Mouse (Mus musculus) telencephalon, adult 2 months (tissue): ENCODE results near the gene Slc39a11.

ENCODE experiments used
- DNase-seq: peaks from one replicate; pipeline ENCODE4 v3.0.0-alpha.2; 2011; ENCODE audit warnings: low read depth, low spot score

The Slc39a11 gene

DNA sequence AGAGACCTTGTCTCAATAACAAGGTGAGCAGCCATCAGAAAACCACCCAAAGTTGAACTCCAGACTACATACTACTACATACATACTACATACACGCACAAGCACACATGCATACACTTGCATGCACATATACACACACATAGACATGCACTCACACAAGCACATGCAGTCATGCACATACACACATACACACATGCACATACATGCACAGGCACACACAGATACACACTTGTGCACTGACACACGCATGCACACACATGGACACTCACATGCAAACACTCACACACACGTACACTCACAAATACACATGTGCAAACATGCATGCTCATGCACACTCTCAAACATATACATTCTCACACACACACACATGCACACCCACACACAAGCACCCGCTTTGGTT is 242.4 kb downstream of the Slc39a11 start:
- DNase-seq, result no peak

DNA sequence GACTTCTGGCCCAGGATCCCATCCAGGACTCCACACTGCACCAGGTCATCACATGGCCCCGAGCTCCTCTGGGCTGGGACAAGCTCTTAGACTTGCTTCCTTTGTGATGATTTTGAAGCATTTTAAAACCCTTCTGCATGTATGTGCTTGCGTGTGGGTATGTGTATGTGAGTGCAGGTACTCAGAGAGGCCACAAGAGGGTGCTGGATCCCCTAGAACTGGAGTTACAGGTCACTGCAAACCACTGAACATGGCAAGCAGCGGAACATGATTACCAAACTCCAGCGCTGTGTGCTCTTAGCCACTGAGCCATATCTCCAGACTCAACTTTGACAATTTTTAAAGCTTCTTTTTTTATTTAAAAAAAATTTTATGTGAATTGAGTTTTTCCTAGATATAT is 249.0 kb downstream of the Slc39a11 start:
- DNase-seq, result no peak

DNA sequence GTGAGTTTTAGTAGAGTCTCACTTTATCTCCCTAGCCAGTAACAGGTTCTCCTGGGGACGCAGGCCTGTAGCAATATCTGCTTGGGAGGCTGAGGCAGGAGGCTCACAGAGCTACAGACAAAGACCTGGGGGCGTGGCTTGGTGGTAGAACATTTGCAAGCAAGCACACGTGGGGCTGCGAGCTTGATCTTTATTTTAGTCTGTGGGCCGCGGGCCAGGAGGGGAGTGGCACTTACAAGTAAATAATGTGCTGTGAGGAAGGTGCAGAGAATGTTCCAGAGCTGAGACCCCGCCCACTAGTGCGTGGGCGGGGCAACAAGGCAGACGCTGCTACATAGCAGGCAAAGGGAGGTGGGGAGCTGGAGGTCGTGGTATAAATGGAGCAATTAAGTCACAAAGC is 250.3 kb downstream of the Slc39a11 start:
- DNase-seq, result no peak

DNA sequence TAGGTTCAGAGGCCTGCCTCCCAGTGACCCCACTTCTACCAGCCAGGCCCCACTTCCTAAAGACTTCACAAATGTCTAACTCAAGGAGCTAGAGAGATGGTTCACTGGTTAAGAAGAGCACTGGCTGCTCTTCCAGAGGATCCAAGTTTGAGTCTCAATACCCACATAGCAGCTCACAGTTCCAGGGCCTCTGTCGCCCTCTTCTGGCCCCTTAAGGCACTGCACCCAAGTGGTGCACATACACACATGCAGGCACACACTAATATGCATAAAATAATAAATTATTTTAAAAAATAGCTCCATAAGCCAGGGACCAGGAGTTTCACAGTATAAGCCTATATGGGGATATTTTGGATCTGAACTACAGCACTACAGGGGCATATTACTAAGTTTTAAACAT is 252.5 kb downstream of the Slc39a11 start:
- no peak for DNase-seq

DNA sequence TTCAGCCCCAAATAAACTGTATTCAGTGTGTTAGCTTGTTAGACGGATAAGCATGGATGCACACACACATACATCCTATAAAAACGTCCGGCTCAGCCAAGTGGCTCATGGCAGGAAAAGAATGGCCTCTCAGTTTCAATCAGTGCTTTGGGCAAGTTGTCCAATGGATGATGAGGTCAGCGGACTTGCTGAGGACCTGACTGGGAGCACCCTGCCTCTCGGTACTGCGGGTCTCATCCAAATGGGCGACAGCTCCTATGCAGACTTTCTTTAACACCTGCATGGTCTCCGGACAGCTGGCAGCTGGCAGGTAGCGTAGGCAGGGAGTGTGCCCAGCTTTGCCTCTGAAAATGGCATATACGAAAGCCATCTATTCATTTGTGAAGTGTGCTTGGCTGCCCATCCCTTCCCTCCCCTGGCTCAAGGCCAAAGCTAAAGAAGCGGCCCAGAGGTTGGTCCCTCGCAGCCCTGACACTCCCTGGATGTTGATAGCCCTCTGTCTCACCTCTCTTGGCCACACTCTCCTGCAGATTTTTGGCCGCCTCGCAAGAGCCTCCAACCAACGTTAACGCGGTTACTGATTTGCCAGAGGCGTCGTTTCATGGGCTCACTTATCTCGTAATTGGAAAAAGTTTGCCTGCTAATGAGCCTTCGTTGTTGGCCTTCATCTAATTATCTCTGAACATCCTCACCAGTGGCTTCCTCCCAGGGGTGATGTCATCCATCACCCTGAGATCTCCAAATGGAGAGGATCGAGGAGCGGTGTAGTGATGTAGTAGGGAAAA is 256.3 kb downstream of the Slc39a11 start:
- DNase-seq, result no peak

DNA sequence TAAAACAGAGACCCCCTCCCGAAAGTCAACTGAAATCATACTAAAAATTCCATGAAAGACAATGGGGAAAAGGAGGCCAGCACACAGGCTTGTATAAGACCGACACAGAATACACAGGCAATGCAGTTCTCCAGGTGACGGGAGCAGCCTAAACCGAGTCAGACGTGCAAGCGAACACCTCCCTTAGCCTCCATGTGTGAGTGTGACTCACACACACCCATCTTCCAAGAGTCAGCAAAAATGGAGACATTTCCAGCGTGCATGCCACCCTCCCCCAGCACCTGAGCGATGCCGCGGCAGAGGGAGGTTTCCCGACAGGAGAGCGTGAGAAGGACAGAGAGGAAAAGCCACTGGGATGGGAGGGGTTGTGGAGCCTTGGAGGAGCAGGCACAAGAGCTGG is 258.2 kb downstream of the Slc39a11 start:
- no peak for DNase-seq

DNA sequence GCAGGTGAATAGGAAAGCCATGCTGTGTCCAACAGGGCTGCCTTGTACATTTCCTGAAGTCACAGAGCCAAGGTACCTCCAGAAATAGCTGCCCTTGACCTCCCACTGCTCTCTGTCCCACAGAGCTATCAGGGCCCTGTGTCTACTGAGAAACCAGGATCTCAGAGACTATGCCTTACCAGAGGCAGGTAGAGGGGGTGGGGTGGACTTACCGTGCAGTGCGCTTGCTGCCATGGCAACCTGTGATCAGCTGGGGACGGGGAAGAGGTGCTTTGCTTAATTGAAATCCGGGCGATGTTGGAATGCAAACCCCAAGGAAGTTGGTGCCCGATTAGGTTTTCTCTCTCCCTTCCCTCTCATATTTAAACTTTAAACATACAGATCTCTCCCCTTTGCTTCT is 260.2 kb downstream of the Slc39a11 start:
- DNase-seq, result no peak

DNA sequence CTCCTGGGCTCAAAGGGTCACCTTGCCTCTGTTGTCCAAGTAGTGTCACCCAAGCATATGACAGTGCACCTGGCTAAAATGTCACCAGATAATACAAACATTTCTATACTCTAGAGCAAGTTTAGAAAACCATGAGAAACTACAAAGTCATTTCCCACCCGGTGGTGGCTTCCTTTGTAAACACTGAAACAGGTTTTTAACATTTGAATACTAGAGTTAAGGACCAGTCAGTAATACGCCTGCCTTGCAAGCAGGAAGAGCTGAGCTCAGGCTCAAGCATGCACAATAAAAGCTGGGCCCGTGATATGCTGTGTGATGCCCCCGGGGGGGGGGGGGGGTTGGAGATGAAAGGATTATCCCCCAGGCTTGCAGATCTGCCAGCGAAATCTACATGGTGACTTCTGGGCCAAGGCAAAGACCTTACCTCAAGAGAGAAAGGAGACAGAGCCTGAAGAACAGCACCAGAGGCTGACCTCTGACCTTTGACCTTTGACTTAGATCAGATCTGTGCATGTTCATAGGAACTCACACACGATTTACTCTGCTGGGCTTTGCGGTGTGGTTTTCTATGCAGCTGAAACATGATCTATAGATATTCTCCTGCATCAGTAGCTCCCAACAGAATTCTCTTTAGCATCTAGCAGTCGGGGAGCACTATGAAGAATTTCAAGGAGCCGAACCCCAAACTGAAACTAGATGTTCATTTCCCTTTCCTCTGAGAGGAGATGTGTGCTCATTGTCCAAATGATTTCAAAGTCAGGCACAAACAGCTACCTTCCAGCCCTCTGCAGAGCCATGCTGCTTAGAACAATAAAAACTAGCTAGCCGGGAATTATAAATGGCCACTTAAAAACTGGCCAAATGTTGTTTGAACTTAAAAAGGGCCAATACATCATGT is 267.0 kb downstream of the Slc39a11 start:
- DNase-seq, result no peak

DNA sequence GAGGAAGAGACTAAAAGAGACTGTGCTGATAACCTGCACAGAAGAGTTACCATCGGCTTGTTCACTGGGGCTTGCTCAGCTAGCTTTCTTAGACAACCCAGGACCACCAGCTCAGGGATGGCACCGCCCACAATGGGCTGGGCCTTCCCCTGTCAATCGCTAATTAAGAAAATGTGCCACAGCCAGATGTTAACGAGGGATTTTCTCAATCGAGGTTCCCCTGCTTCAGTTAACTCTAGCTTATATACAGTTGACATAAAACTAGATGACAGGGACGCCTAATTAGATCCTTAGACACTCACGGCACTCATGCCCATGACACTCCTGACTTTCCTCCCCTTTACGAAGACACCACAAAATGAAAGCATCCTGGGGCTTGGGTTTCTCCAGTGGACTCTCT is 268.3 kb downstream of the Slc39a11 start:
- DNase-seq, result no peak

DNA sequence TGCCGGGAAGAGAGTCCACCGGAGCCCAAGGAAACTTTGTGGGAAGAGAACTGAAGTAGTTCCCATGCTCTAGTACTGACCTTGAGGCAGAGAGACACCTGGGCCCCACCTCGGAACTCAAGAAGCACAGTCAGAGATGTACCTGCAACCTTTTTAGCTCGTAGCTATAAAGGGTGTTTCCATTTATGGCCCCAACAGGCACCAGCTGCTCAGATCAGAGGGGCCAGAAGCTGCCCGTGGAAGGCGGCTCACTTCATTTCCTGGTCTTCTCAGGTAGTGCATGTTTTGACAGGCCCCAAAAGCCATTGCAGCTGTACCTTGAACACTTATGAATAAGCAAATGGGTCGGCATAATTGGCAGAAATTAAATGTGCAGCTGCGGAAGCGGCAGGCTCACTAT is 271.0 kb downstream of the Slc39a11 start:
- DNase-seq, result no peak

DNA sequence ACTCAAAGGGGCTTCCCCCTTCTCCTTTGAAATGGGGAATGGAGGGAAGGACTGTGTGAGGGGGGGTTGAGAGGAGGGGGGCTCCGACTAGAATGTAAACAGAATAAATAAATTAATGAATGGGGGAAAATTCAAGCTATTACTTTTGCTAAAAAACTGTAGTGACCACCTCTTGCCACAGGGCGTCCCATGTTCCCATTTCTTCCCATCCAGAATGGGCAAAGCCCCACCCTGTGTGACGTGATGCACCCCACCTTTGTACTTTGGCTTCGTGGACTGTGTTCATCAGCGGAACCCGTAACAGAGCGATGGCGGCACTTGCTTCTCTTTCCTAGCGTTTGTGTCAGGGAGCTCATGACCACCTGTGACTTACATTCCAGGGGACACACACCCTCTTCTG is 273.8 kb downstream of the Slc39a11 start:
- no peak for DNase-seq

DNA sequence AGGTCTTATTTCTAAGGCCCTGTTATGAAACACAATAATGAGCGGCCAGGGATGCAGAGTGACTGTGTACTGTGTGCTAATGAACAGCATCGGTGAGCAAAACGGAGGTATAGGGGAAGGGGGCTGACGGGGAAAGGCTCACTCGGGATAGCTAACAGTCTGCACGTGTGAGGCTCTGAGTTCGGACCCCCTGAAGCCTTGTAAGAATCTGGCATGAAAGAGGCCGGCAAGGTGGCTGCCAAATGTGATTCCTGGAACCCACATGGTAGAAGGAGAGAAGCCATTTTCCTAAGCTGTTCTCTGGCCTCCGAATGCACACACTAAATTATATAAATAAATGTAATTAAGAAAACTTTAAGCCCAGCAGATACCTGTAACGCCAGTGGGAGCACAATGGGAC is 276.0 kb downstream of the Slc39a11 start:
- no peak for DNase-seq

DNA sequence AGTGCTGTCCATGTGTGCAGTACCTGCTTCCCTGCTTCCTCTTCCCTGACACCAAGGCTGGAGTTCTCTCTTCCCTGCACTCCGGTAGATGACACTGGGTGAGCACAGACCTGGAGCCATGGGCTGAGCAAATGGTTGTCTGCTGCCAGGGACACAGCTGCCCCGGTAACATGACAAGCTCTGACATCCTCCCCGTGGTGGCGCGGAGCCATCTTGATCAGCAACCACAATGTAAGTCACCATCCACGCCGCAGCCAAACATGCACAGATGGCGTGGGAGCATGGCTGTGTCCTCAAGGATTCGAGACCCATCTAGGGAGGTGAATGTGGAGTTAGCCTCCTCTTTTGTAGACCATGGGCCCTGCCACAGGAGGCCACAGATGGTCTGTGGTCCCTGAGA is 276.5 kb downstream of the Slc39a11 start:
- DNase-seq, result no peak

DNA sequence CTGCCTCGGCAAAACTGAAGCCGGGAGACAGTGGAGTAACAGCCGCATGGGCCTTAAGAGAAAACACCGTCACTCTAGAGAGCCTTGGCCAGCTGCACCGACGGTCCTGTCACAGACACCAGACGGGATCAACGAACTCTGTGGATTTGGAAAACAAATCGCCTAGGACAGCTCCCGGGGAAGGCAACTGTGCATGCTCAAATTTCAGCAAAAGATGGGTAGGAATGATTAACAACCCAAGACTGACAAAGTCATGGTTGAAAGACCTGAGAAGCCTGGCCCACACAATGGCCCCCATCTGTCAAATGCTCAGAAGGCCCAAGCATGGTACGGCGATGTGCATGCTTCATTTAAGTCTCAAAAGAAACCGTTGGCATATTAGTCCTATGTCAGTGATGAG is 281.8 kb downstream of the Slc39a11 start:
- DNase-seq, result no peak

DNA sequence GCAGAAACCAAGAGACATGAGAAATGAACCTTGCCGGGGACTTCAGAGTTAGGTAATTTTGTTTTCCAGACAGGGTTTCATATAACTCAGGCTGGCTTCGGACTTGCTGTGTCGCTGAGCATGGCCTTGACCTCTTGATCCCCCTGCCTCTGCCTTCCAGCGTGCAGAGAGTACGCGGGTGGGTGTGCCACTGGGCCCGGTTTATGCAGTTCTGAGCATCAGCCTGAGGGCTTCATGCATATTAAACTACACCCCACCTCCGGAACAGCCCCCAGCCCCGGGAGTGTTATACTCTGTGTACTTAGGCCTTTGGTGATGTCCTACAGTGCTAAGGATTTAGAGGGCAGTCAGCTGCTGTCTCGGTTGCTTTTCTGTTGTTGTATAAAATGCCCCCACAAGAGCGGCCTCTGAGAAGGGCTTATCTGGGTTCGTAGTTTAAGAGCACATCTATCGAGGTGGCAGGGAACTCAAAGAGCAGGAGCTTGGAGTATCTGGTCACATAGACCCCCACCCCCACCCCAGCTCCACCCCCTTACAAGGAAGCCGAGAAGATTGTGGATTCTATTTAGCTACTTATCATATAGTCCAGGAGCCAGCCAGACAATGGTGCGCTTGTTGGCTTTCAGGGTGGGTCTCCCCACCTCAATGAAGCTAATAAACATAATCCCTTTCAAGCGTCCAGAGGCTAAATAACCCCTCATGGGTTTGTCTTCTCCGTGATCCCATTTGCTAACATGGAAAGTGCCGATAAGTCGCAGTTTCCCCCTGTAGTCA is 283.4 kb downstream of the Slc39a11 start:
- no peak for DNase-seq

DNA sequence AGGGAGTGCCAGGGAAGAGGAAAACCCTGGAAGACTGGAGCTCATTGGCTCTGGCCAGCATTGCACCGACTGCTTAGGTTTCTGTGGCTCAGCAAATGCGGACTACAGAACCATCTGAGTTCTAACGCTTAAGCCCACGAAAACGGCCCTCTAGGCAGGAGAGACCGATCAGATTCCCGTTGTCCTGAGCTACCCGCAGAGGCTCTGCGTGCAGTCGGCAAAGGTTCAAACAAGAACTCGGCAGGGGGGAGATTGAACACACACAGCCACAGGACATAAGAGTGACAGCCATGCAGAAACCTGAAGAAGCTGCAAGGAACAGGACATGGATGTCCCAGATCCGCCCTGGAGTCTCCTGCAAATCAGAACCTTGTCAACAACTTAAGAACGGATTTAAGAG is 286.1 kb downstream of the Slc39a11 start:
- no peak for DNase-seq

DNA sequence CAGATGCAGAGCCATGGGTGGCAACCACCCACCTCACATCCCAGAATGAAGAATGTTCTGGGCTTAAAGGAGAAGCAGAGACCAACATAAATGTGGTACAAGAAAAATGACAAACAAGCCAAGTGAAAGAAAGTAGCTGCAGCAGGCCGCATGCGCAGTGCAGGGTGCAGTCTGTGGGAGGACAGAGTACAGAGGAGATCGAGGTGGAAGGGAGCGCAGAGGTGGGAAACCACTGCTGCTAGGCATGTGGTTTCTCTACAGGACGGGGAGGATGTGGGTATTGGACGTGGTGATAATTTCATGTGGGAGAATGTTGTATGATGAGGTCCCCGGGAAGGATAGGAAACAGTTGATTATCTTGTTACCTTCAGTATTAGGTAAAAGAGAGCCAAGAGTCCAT is 287.3 kb downstream of the Slc39a11 start:
- DNase-seq, result no peak

DNA sequence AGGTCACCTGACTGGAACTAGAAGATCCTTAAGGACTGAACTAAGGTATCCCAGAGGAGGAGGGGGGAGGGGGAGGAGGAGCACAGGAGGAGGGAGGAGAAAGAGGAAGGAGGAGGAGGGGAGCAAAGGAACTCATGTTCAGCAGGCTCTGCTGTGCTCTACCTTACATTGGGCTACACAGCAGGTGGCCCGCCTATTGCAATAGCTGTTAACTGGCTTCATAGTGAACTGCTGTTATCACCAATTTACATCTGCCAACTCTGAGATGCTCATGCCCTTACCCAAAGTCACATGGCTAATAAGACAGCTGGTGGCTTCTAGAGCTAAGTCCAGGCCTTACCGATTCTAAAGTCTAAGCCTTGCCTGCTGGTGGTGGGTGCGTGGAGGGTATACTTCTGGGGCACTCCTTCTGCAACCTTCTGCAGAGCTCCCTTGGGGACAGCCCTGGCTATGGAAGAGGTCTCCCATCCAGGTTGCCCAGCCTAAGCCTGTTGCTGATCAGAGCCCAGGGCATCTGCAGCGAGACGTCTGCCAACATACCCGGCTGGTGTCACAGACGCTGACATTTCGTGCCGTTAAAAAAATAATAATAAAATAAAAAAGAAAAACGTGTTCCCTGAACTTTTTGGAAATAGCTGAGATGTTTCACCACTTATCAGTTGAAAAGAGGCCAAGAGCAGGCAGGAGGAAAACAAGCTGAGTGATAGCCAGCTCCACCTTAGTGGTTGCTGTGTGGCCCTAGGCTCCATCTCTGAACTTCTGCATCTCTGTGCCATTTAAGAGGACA is 289.6 kb downstream of the Slc39a11 start:
- no peak for DNase-seq

DNA sequence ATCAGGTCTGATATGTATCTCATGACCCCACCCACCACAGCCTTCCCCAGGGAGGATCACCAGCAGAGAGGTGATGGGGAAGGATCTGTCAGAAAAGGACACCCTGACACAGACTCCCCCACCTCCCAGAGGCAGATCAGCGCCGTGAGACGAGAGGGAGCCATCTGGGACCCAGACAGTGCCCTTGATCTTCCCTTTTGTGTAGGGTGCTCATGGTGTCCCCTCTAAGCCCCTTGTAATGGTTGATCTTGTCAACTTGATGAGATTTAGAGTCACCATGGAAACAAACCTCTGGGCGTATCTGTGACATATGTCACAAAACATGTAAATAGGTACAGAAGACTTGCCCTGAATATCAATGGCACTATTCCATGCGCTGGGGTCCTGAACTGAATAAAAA is 293.9 kb downstream of the Slc39a11 start:
- no peak for DNase-seq

DNA sequence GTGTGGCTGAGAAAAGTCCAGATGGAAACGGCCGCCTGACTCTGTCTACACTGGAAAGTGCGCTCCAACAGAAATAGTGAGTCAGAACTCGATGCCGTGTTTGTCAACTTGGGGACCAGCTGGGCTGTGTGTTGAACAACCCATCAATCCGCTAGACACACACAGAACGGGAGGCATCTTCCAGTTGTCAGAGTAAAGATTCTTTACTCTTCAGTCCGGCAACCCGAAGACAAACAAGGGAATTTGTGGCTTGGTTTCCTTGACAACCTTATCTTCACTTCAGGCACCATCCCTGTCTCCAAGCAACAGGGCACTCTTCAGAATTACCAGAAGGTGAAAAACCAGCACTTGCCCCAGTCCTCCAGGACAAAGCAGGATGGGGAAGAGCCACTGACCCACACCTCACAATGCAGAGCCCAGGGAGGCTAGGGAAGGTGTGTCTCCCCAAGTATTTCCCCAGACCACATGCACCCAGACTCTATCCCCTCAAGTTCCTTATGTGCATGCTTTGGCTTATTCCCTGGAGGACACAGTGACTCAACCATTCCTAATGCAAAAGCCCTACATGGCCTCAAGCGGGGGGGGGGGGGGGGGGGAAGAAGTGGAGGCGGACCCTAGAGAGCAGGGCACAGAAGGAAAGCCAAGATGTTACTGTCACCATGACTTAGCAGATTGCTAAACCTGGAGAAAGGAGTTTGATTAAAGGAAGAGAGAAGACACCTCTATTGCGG is 297.6 kb downstream of the Slc39a11 start:
- DNase-seq, result no peak

DNA sequence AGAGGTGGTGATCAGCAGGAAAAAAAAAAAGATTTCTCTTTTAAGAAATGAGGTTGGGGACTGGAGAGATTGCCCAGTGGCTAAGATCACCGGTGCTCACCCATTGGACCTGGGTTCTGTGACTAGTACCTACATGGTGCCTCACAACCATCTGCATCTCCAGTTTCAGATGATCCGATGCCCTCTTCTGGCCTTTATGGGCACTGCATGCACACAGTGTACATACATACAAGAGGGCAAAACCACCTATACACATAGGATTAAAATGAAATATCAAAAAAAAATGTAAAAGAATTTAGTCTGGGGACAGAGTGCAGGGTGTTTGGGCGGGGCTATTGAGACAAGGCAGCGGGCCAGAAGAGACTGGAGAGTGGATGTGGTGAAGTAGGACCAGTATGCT is 299.3 kb downstream of the Slc39a11 start:
- no peak for DNase-seq
